Mouse (Mus musculus) megakaryocyte-erythroid progenitor cell, adult 5-6 weeks (primary cell): ENCODE results near the gene Zfp607a. TPM values are rescaled to one million over a fixed set of nuclear protein-coding genes. Genes with fewer than 3 reads are reported as not detected.
A peak's percentile ranks its signal among the peaks of the same experiment; 100 is the strongest.
"Not testable (repeated sequence)": the region's sequence is repeated elsewhere in the genome, so short reads cannot be mapped to it uniquely, and the experiment has no call there.

Source experiments
- ATAC-seq: replicated peaks from 2 replicates; pipeline ENCODE4 v1.8.0; 2016; ENCODE audit warnings: mild to moderate bottlenecking, inconsistent platforms; ENCODE audit not compliant: severe bottlenecking, poor library complexity, low FRiP score, low TSS enrichment
- total RNA-seq, 2 experiments: library from RNA; stranded (forward) in 1 of 2; stranded (reverse) in 1 of 2; fragments of 200-1000, 215-1000 nt in 1 of 2; fragments of >200 nt in 1 of 2; fragmentation: Nextera tagmentation in 1 of 2; gene quantifications; 2 replicates each; pipeline ENCODE4 v1.2.3; 2014 to 2017

Zfp607a gene
- total RNA-seq (2014; fragmentation: Nextera tagmentation) (6.6 and 10.6 TPM in 2 replicates), total RNA-seq (2017) (7.6 and 8.9 TPM in 2 replicates)

- no peak for ATAC-seq
These were observed at the start of gene Zfp607a for GRCm38 (mm10) chr7:27857227-27857626. TSS of gene Zfp607a (plus strand) at chr7:27857527.

GRCm38 (mm10) chr7:27818526-27819110, 38.7 kb upstream of the Zfp607a start:
- no peak for ATAC-seq

DNA sequence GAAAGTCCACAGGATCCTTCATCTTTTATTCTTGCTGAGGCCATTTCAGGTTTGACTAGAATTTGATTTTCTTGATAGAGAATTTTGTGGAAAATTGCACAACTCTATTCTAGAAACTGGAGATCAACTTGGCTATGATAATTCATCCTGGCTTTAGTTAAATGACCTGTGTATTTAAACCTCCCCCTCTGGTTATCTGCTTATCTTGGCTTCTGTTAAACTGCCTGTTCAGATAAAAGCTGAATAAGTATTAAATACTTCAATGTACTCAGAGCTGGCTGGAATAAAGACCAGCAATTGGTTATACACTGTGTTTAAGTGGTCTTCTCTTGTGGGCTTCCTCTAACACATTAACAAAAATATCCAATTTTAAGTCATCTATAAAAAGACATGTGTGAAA, 34.7 kb upstream of the Zfp607a start:
- ATAC-seq, result no peak

DNA sequence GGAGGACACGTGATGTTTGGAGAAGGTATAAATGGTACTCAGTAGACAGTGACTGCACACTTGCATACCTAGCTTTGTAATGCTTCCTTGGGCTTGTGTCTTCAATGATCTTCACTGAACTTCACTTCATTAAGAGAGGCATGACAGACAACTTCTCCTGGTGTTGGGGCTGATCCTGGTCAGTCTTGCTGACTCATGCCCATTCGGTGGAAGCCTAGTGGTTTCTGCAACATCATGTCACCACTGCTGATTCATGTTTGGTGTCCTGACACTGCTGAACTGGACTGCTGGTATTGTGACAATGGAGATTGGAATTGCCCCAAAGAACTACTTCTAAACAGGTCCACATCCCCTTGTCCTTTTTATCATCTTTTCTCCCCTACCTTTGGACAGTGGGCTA, 23.2 kb upstream of the Zfp607a start:
- no peak for ATAC-seq

DNA sequence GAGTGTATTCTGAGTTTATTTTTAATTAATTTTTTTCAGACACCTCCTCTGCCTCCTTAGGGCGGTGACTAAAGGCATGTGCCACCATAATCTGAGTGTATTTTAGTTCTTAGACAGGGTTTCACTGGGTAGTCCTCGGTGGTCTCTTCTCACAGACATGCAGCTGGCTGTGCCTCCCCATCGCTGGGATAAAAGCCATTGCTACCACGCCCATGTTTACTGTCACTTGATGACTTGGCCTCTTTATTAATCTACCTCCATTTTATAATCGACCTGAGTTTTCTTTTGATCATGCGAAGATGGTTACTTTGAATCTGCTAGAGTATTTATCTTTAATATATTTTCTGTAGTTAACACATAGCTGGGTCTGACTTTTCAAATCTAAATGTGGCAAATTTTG, 19.4 kb upstream of the Zfp607a start:
- 0 out of 2 replicates have a peak, but pooled peaks have one; percentile 35 for ATAC-seq

GRCm38 (mm10) chr7:27838323-27839249, 18.7 kb upstream of the Zfp607a start, which contains the start of gene Zfp59:
TSS of gene Zfp59 (plus strand) at chr7:27838607.
- peak; percentile 97 for ATAC-seq

DNA sequence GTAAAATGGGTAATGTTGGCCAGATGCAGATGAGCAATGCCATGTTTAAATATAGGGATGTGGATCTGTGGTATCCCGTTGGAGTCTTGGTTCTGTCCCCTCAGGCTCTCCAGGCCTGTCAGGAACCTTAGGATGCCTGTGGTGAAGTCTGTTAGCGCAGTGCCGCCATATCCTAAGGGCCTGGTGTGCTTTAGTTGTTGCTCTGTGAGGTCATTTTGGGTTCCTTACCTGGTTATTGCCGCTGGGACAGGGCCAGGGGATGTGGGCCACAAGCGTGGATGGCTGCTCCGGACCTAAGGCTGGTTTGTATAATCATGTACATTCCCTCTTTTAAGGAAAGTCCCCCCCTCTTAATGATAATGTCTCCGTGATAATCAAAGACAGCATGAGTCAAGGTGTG, 17.7 kb upstream of the Zfp607a start:
- no peak for ATAC-seq

DNA sequence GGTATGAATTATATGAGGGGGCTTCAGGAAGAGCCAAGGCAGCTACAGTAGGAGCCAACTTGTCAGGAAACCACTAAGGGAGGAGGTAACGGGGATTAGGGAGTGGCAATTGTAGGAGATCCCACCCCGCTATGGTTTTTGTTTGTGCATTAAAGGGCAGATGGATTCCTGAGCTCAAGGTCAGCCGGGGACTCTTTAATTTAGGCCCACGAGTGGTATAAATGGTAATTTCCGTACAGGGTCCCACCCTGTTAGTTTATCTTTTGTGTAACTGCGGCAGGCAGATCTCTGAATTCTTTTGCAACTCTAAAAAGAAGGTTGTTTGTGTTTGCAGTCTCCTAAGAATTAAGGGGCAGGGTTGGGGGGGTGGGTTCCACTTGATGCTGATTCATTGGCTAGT, 17.2 kb upstream of the Zfp607a start:
- no peak for ATAC-seq

DNA sequence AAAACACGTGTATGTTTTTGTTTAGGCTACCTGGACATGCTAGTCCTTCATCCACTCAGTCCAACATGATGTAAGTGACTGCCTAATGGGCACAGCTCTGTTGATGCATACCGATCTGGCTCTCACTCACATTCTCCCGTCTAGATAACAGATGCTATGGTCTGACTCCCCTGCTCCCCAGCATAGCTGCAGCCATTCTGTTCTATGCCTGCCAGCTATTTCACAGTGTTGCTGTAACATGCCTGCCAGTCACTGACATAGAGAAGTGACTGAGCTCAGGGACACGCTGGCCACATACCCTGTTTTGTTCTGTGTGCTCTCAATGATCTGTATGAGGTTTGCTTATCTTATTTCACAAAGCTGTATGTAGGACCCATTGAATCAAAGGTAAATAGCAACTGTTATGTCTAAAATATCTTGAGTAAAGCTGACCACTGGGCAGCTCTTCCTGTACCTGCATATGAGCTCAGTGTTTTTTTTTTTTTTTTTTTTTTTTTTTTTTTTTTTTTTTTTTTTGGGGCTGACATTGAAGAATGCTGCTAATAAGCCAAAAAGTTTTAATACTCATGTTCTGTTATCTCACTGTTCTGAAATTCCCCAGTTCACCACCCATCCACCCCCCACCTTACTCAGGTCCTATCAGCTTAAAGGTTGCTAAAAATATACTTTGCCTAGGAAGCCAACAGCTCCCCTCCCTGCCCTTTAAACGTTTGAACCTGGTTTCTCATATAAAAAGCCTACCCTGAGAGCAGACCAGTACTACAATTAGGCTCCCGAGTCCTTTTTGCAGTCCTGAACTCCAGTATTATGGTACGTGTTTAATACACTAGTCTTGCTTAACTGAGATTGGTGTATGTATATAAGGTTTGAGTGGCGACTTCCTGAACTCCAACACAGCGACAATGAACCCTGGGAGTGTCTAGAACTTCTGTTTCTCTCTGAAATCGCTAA, 2.2 kb downstream of the Zfp607a start:
- peak; percentile 68 for ATAC-seq

DNA sequence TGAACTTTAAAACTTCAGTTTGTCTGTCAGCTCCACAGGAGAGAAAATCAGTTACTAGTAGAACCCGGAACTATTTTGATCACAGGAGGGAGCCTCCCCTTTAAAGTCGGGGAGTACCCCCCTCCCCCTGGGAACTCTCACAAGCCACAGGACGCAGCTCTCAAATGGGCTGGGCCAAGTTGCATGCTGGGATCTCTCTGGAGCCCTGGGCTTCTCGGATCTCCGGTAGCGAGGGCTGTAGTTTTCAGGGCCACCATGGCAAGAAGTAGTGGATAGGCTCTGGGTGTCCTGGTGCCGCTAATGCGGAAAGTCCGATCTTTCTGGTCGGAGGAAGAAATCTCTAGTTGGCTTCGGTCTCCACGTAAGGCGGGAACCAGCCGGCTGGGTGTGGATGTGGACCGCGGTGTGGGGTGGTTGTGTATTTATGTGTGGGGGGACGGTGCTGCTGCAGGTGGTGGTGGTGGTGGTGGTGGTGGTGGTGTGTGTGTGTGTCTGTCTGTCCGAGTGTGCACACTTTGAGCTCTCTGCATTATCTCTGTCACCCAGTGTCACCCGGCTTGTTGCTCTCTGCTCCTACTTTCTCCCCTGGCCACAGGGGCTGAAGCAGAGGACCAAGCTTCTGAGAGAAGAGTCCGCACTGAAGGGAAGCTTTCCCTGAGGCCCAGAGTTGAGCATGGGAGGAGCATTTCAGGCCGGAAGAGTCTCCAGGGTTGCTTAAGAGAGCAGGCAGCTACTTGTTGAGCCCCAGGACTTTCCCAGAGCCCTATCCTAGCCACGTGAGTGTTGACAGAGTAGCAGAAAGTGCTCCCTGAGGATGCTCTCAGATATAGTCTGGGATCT, 3.3 kb downstream of the Zfp607a start:
- peak; percentile 95 for ATAC-seq

- not testable (repeated sequence) for ATAC-seq
These were observed 5.3 kb downstream of the Zfp607a start for GRCm38 (mm10) chr7:27862578-27862977.

DNA sequence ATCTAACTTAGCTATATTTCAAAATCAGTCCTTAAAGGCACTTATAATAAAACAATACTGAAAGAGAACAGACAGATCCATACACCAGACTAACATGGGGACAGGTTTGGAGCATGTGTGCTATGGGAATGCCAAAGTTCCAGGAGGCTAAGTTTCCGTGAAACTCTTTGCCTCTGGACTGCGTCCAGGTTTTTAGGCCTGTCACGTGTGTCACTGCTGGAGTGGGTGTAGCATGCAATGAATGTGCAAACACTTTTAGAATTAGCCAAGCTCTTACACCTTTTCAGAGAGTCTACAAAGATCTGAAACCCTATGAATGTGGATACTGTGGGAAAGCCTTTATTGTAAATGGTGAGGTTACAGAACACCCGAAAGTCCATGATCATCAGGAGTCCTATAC, 24.4 kb downstream of the Zfp607a start:
- no peak for ATAC-seq

GRCm38 (mm10) chr7:27900601-27901000, 43.3 kb downstream of the Zfp607a start:
- ATAC-seq, result no peak

GRCm38 (mm10) chr7:27905061-27905848, 47.9 kb downstream of the Zfp607a start:
- ATAC-seq, result no peak

GRCm38 (mm10) chr7:27910952-27911351, 53.6 kb downstream of the Zfp607a start:
- not testable (repeated sequence) for ATAC-seq

- ATAC-seq, result not testable (repeated sequence)
These were observed 69.7 kb downstream of the Zfp607a start for GRCm38 (mm10) chr7:27927041-27927440.

DNA sequence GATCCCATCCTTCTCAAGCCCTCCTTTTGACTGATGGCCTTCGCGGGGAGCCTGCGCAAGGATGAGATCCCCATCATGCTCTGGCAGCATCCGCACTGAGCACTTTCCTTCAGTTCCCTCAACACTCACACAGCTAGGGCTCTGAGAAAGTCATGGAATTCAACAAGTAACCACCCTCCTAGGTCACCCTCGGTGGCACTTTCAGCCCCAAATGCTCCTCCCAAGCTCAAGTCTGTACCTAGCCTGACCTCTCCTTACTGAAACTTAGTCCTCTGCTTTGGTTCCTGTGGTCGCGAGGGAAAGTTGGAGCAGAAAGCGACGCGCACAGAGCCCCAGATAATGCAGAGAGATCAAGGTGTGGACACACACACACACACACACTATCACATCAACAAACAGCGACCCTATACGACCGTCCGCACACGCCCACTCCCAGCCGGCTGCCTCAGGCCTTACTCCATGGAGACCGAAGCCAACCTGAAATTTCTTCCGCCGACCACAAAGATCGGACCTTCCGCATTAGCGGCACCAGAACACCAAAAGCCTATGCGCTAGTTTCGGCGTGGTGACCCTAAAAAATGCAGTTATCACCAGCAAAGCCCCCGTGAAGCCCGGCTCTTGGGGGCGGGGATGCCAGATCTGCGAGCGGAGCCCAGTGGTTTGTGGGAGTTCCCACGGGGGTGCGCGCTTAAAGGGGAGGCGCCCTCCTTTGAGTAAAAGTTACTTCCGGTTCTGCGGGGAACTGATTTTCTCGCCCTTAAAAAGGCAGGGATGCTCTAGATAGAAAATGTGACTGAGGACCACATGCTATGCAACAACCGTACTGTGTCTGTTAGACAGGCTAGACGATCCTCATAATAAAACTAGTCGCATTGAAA, 71.7 kb downstream of the Zfp607a start, which contains the start of gene Zfp974:
Gene Zfp974 (minus strand): TSS at position 643 of the 878 bp plus-strand sequence.
- ATAC-seq, result peak; percentile 88
